Mouse (Mus musculus) macrophage (primary cell): ENCODE results near the gene Nab2. TPM values are rescaled to one million over a fixed set of nuclear protein-coding genes. Genes with fewer than 3 reads are reported as not detected.
A peak's percentile ranks its signal among the peaks of the same experiment; 100 is the strongest.

Source experiments
- H3K27ac ChIP-seq: fragments of 350-480 bp; formaldehyde crosslinking; 2 replicates; pipeline ENCODE4 v1.9.0; 2021
- H3K36me3 ChIP-seq: fragments of 350-480 bp; formaldehyde crosslinking; 2 replicates; pipeline ENCODE4 v1.9.0; 2021; ENCODE audit errors: inconsistent target
- H3K4me3 ChIP-seq: fragments of 350-480 bp; formaldehyde crosslinking; 2 replicates; pipeline ENCODE4 v1.9.0; 2021; ENCODE audit errors: inconsistent target
- H3K79me2 ChIP-seq: fragments of 350-480 bp; formaldehyde crosslinking; 2 replicates; pipeline ENCODE4 v1.9.0; 2021; ENCODE audit errors: inconsistent target
- WGBS: methylation state at CpG from one replicate; pipeline ENCODE4 v1.1.7; 2026; ENCODE audit warnings: inconsistent platforms; ENCODE audit not compliant: missing documents; 5-methylcytosine and 5-hydroxymethylcytosine counted together
- polyA plus RNA-seq: library from polyadenylated mRNA; stranded (reverse); fragments of 250-400 nt; gene quantifications from 3 replicates; pipeline ENCODE4 v1.2.4, GENCODE M21; 2018; ENCODE audit warnings: inconsistent platforms
- total RNA-seq, 78 experiments: library from RNA; depleted of rRNA; stranded (reverse); fragments of 250-400 nt; gene quantifications; 1 replicate in 9 of 78; 2 replicates in 24 of 78; 3 replicates in 43 of 78; 4 replicates in 2 of 78; pipeline ENCODE4 v1.2.4; 2018; ENCODE audit warnings: inconsistent platforms in 56 of 78

Nab2 gene
- 10 to 100 TPM in 25 of 26 experiments, 1 to 10 TPM in 1; 7.8 to 78.4 (median 39.8) TPM for total RNA-seq (2018; cell fraction: chromatin; rRNA removed)
- 10 to 100 TPM in 25 of 26 experiments, 1 to 10 TPM in 1; 7.3 to 47.6 (median 21.3) TPM for total RNA-seq (2018; cell fraction: cytosol; rRNA removed)
- total RNA-seq (2018; cell fraction: nucleus; rRNA removed) = 10 to 100 TPM; 20.0 to 60.7 (median 31.8) TPM
- 28.7 to 37.7 TPM (median 31.1 TPM) in 3 replicates for polyA plus RNA-seq

- Histone ChIP-seq H3K4me3 (peak within 1 kb of the TSS; percentile 43), H3K36me3 (peaks cover 14% of the 10 kb centered on the region; the same call in 1 of the 2 replicates), H3K27ac (peak within 1 kb of the TSS; percentile 97), H3K79me2 (peaks cover 29% of the 10 kb centered on the region)
- 2% methylated on average over 38 of the region's 40 CpGs for WGBS
Measured at GRCm38 (mm10) chr10:127668093-127669050, at the start of gene Nab2. Gene Nab2, minus strand, starts transcription at chr10:127668568.

GRCm38 (mm10) chr10:127712736-127713135, 44.4 kb upstream of the Nab2 start:
- Histone ChIP-seq H3K27ac (no peak overlapping the region), H3K36me3 (no peaks in the 10 kb centered on the region), H3K79me2 (no peaks in the 10 kb centered on the region), H3K4me3 (no peak overlapping the region)
- WGBS = 88% methylated on average over 5 of the region's 6 CpGs

- Histone ChIP-seq H3K4me3 (no peak overlapping the region), H3K27ac (no peak overlapping the region), H3K79me2 (no peaks in the 10 kb centered on the region), H3K36me3 (no peaks in the 10 kb centered on the region)
- WGBS = 88% methylated on average over 13 of the region's 13 CpGs
Measured at GRCm38 (mm10) chr10:127710331-127710730, 42.0 kb upstream of the Nab2 start.

- Histone ChIP-seq H3K4me3 (no peak overlapping the region), H3K79me2 (no peaks in the 10 kb centered on the region), H3K36me3 (no peaks in the 10 kb centered on the region), H3K27ac (no peak overlapping the region)
- WGBS = 94% methylated on average over 3 of the region's 3 CpGs
Measured at GRCm38 (mm10) chr10:127708850-127709370, 40.5 kb upstream of the Nab2 start.

GRCm38 (mm10) chr10:127707721-127708120, 39.4 kb upstream of the Nab2 start:
- WGBS = 78% methylated on average over 7 of the region's 7 CpGs
- H3K36me3 ChIP-seq = no peaks in the 10 kb centered on the region
- no peak overlapping the region for H3K27ac ChIP-seq
- no peak overlapping the region for H3K4me3 ChIP-seq
- H3K79me2 ChIP-seq = no peaks in the 10 kb centered on the region

- Histone ChIP-seq H3K4me3 (no peak overlapping the region), H3K36me3 (no peaks in the 10 kb centered on the region), H3K27ac (no peak overlapping the region), H3K79me2 (no peaks in the 10 kb centered on the region)
- 55% methylated on average over 4 of the region's 4 CpGs for WGBS
Measured at GRCm38 (mm10) chr10:127705783-127706182, 37.4 kb upstream of the Nab2 start.

GRCm38 (mm10) chr10:127704766-127705220, 36.4 kb upstream of the Nab2 start, which contains the start of gene Myo1a:
Gene Myo1a, plus strand, starts transcription at chr10:127705170.
- H3K79me2 ChIP-seq = no peaks in the 10 kb centered on the region
- no peak within 1 kb of the TSS for H3K4me3 ChIP-seq
- no peaks in the 10 kb centered on the region for H3K36me3 ChIP-seq
- WGBS = 67% methylated on average over 2 of the region's 2 CpGs
- H3K27ac ChIP-seq = no peak within 1 kb of the TSS

- WGBS = 74% methylated on average over 2 of the region's 2 CpGs
- Histone ChIP-seq H3K4me3 (no peak overlapping the region), H3K36me3 (no peaks in the 10 kb centered on the region), H3K27ac (no peak overlapping the region), H3K79me2 (no peaks in the 10 kb centered on the region)
Measured at GRCm38 (mm10) chr10:127704293-127704692, 35.9 kb upstream of the Nab2 start.

GRCm38 (mm10) chr10:127703299-127703698, 34.9 kb upstream of the Nab2 start:
- Histone ChIP-seq H3K36me3 (no peaks in the 10 kb centered on the region), H3K79me2 (no peaks in the 10 kb centered on the region), H3K27ac (no peak overlapping the region), H3K4me3 (no peak overlapping the region)
- whole genome bisulfite sequencing = 53% methylated on average over 4 of the region's 4 CpGs

- H3K36me3 ChIP-seq = no peaks in the 10 kb centered on the region; the same call in 1 of the 2 replicates
- WGBS = 92% methylated on average over 7 of the region's 7 CpGs
- H3K4me3 ChIP-seq = no peak overlapping the region
- no peaks in the 10 kb centered on the region for H3K79me2 ChIP-seq
- no peak overlapping the region for H3K27ac ChIP-seq
Measured at GRCm38 (mm10) chr10:127698966-127699365, 30.6 kb upstream of the Nab2 start.

- H3K4me3 ChIP-seq = no peak overlapping the region
- no peak overlapping the region for H3K27ac ChIP-seq
- 93% methylated on average over 7 of the region's 7 CpGs for WGBS
- H3K36me3 ChIP-seq = no peaks in the 10 kb centered on the region; the same call in 1 of the 2 replicates
- H3K79me2 ChIP-seq = no peaks in the 10 kb centered on the region
Measured at GRCm38 (mm10) chr10:127695775-127696174, 27.4 kb upstream of the Nab2 start.

GRCm38 (mm10) chr10:127694636-127695035, 26.3 kb upstream of the Nab2 start:
- H3K36me3 ChIP-seq = no peaks in the 10 kb centered on the region; the same call in 1 of the 2 replicates
- no peak overlapping the region for H3K27ac ChIP-seq
- H3K79me2 ChIP-seq = no peaks in the 10 kb centered on the region
- no peak overlapping the region for H3K4me3 ChIP-seq
- 68% methylated on average over 2 of the region's 2 CpGs for WGBS

- no peaks in the 10 kb centered on the region; the same call in 1 of the 2 replicates for H3K36me3 ChIP-seq
- no peak overlapping the region for H3K27ac ChIP-seq
- H3K4me3 ChIP-seq = no peak overlapping the region
- 17% methylated on average over 1 of the region's 1 CpGs for WGBS
- no peaks in the 10 kb centered on the region for H3K79me2 ChIP-seq
Measured at GRCm38 (mm10) chr10:127691053-127691452, 22.7 kb upstream of the Nab2 start.

- Histone ChIP-seq H3K4me3 (no peak overlapping the region), H3K27ac (no peak overlapping the region), H3K36me3 (no peaks in the 10 kb centered on the region), H3K79me2 (peaks cover 25% of the 10 kb centered on the region; the same call in 1 of the 2 replicates)
- 77% methylated on average over 6 of the region's 6 CpGs for WGBS
Measured at GRCm38 (mm10) chr10:127682886-127683285, 14.5 kb upstream of the Nab2 start.
